Mouse (Mus musculus) brain, adult 2 months (tissue): ENCODE results near the gene Fbxo21.

ENCODE experiments used
- DNase-seq: peaks from one replicate; pipeline ENCODE4 v3.0.0; 2011; ENCODE audit warnings: low read depth, low spot score

The Fbxo21 gene

DNA sequence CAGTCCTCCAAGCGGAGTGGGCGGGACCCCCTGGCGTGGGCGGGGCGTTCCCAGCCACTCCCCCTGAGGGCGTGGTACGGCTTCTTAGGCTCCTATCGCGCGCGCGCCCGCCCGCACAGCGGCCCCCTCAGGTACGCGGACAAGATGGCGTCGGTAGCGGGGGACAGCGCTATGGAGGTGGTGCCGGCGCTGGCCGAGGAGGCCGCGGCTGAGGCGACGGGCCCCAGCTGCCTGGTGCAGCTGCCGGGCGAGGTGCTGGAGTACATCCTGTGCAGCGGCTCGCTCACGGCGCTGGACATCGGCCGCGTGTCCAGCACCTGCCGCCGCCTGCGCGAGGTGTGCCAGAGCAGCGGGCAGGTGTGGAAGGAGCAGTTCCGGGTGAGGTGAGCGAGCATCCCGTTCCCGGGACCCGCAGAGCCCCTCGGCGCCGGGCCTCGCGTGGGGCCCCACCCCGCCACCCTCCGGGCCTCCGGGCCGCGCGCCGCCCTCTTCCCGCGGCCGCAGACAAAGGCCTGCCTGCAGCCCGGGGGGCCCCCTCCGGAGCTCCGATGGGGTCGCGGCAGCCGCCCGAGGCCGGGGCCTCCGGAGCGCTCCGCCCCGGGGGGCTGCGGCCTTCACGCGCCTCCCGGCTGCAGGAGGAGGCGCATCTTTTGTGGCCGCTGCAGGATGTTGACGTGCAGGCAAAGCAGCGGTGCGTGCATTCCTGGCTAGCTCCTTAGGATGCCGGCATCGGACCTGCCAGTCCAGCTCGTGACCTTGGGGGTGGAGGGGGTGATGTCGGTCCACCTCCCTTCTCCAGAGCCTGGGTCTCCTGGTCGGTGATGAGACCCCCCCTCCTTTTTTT lies at the start of gene Fbxo21:
TSS of gene Fbxo21 (plus strand) at position 74 of the 844 bp plus-strand sequence.
- peak; percentile 98 for DNase-seq

DNA sequence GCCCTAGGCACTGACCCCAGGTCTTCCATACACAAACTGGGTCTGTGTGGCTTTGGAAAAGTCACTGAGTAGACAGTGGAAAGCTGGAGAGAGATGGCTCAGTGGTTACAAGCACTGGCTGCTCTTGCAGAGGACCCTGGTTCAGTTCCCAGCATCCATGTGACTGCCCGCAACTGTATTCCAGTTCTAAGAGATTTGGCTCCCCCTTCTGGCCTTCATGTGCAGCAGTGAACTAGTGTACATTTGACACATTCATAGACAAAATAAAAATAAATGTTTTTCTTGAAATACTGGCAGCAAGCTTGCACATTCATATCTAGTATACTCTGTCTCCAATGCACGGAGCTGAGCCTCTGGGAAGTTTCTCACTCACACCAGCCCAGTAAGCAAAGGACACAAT lies 48.0 kb upstream of the Fbxo21 start:
- no peak for DNase-seq

DNA sequence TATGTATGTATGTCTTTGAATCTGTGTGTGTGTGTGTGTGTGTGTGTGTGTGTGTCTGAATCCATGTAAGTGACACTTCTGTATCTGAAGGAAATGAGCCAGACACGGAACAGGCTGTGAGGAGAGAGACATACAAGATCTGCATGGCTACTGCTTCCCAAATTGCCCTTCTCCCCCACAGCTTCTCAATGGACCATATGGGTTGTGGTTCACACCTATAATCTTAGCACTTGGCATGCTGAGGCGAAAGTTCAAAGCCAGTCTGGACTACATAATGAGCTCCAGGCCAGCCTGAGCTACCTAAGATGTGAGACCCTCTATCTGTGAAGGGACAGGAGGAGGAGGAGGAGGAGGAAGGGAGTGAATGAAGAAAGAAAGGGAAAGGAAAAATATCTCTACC lies 44.3 kb upstream of the Fbxo21 start:
- DNase-seq: peak; percentile 52

DNA sequence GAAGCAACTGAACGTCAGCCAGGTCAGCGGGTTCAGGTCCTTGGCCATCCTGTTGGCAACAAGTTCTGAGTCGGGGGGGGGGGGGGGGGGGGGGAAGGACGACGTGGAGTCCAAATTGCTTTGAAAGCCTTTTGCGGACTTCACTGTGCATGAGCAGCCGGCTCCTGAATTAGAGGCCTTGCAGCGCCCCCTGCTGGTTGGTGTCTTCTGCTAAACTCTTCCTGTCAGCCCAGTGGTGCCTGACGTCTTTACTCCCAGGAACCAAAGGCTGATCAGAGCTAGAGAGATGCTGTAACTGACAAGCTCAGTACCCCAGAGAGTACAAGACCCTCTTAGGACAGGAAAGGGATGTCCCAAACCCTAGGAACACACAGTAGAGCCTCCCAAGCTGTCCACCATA lies 43.7 kb upstream of the Fbxo21 start:
- DNase-seq: peak; percentile 94

DNA sequence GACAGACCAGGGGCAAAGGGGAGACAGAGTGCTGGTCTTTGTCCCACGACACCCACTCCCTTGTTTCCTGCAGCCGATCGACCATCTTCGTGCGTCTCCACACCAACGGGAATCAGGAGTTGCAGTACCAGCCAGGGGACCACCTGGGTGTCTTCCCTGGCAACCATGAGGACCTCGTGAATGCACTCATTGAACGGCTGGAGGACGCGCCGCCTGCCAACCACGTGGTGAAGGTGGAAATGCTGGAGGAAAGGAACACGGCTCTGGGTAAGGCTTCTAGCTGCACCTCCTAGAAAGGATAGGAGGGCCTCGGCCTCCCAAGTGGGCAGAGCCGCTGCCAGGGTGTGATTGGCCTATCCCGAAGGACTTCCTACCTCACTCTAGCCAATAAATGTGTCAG lies 40.2 kb upstream of the Fbxo21 start:
- peak; percentile 24 for DNase-seq

DNA sequence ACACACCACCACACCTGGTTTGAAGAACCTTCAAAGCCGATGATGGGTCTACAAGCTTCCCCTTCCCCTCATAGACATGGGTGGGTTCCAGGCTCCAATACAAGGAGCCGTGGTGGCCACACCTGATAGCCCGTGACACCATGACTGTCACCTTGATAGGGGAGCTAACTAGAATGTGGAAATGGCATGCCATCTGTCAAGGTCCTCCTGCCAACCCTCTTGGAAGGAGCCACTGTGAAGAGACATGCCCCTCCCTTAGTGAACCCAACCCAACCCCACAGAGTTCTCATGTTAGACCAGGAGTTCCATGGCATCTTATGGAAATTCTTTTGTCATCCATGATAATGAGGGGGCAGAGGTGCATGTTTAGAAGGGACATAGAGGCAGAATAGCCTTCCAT lies 39.3 kb upstream of the Fbxo21 start:
- DNase-seq: peak; percentile 96

DNA sequence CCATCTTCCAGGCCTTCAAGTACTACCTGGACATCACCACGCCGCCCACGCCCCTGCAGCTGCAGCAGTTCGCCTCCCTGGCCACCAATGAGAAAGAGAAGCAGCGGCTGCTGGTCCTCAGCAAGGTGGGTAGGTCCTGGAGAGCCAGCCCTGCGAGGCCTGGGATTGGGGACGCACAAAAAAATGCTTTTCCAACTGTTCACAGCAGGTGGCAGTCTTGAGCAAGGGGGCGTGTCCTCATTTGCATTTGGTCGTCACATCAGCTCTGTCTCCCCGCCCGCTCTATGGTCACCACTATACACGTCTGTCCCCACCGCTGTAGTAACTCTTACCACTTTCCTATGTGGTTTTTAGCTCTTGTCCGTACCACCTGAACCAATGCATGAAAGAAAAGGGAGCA lies 38.3 kb upstream of the Fbxo21 start:
- DNase-seq: peak; percentile 40

DNA sequence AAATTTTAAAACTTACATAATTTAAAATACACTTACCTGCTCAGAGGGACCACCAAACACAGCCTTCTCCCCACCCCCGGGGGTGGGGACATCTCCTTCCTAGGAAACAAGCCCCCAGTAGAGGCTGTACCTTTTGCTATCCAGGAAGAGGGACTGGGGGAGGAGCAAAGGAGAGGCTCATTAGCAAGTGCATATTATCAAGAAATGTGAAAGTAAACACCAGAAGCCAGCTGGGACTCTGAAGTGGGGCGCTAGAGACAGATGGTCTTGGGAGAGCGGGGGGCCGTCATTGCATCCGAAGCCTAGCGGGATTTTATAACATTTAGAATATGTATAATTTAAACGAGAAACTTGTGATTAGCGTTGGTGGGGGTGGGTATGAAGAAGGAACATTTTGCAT lies 37.1 kb upstream of the Fbxo21 start:
- peak; percentile 66 for DNase-seq

DNA sequence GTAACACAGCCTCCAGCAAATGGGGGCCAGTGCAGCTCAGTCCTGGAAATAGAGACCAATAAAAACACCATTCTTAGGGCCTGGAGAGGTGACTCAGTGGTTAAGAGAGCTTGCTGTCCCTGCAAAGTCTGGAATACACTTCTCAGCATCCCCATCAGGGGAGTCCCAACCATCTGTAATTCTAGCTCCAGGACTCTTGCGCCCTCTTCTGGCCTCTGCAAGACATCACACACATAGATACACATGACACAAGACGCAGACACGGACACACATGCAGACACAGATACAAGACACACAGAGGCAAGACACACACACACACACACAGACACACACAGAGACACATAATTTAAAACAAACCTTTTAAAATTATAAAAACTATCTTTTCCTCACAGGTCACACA lies 35.0 kb upstream of the Fbxo21 start:
- DNase-seq: peak; percentile 21

DNA sequence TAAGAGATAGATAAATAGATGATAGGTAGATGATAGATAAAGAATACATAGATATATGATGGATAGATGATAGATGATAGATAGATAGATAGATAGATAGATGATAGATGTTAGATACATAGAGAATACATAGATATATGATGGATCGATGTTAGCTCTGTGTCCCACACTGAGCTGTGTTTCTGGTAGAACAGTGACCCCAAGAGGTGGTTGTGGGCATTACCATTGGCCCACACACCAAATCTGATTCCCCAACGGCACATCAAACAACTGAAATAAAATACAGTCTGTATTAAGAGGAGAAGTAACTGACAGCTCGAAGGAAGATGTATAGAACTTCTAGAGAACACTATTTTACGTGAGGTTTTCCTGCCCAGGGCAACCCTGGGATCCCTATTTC lies 29.9 kb upstream of the Fbxo21 start:
- peak; percentile 71 for DNase-seq

DNA sequence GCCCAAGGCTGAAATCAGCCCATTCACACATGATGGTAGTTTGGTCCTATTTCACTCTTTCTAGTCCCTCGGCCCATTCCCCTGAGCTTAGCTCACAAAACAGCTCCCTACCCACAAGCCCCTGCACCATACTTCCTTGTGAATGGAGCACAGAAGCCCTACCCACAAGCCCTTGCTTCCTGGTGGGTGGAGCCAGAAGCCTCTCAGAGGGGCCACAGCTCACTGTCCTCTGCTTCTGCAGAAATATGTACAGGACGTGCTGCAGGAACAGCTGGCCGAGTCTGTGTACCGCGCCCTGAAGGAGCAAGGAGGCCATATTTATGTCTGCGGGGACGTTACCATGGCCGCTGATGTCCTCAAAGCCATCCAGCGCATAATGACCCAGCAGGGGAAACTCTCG lies 27.1 kb upstream of the Fbxo21 start:
- no peak for DNase-seq

DNA sequence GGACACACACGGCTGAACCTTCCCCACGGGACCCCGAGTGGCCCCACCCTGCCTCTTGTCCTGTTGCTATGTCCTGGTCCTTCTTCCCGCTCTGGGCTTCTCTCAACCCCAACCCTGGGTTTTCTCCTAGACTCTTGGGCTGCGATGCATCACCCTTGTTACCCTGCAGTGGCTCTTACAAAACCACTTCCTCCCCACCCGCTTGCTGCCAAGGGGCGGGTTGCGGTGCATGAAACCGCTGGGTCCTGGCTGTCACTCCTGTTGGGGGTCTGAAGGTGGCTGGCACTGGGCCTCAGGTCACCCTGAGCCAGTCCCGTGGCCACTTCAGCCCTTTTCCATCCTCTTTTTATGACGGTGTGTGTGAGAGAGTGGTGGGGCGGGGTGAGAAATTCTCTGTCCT lies 22.6 kb upstream of the Fbxo21 start:
- no peak for DNase-seq

DNA sequence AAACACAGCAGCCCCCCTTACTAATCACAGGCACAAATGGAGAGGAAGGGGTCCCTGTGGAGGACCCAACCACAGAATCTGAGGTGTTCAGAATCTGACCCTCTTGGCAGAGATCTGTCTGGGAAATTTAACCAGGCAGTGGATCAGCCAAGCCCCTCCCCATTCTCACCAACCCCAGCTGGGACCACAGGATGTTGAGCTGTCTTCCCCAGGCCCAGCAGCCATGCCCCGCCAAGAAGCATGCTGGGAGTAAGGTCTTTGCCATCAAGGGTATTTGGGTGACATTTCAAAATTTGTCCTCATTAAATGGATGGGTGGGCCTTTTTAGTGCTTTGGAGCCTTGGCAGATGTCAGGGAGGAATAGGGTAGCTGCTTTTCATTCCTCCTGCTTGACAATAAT lies 22.1 kb upstream of the Fbxo21 start:
- no peak for DNase-seq

DNA sequence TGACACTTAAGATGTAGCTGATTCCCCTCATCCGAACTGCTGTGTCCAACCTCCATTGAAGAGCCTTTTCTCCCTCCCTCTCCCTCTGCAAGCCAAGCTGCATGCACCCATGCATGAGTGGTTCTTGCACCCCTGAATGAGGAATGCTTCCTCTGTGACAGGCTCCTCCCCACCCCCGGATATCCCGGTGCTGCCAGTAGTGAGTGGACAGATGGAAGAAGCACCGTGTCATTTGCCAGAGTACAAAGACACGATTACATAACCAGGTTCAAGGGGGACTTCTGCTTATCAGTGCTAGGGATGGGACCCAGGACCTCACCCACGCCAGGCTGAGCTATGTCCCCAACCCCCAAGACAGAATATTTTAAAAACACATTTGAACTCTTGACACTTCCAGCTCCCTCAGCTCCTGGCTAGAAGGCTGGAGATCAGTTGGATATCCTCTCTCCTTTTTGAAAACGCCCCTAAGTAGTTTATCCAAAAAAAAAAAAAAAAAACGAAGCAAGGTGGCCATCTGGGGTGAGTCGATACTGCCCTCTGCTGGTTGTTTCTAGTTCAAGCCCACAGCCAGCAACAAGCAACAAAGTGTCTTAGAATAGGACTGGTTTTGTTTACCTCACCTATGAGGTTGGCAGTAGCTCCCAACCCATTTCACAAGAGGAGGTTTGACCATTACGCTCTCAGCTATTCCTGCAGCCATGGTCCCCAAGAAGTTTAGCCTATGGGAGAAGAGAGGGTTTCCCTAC lies 20.7 kb upstream of the Fbxo21 start:
- peak; percentile 85 for DNase-seq

DNA sequence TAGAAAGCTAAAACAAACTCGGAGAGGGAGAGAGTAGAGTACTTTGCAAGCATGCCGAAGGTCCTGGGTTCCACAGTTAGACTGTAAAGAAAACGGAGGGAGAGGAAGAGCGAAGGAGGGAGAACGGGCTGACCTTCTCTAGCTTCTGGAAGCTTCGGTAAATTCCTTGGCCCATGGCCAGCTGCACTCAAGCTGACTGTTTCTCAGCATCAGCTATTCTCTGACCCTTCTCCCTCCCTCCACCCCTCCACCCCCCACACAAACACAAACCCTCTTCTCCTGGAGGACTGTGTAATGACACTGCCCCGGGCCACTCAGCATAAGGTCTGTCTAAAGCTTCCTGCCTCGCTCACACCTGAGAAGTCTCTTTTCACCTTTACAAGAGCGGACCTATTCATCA lies 11.8 kb upstream of the Fbxo21 start:
- DNase-seq: no peak

DNA sequence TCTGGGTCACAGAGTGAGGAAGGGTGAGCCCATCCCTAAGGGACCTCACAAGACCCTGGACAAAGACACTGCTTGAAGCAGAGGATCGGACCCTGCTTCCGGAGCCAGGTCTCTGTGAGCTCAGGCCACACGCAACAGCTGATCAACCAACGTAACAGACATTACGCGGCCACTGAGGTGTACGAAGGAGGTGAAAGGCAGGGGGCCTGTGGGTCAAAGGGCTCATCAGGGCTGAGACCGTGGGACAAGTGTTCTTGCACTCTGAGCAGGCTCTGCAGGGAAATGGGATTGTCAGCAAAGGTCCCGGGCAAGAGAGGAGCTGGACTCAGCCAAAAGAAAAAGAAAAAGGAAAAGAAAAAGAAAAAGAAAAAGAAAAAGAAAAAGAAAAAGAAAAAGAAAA lies 9.6 kb upstream of the Fbxo21 start:
- no peak for DNase-seq

DNA sequence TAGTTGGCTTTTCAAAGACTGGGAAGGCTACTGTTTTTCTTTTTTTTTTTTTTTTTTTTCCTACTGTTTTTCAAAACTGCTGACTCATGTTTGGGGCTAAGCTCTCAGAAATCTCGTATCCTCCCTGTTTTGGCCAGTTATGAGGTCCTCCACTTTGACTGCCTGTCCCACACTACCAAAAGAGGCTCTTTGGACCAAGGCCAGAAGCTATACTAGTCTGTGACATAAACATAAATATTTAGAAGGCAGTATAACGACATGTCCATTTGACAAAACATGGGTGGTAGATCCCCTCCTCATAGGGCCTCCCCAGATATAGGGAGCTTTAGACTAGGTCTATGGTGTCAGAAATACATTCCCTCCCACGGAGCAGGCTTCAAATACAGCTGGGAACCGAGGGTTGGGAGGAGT lies 8.9 kb upstream of the Fbxo21 start:
- no peak for DNase-seq

DNA sequence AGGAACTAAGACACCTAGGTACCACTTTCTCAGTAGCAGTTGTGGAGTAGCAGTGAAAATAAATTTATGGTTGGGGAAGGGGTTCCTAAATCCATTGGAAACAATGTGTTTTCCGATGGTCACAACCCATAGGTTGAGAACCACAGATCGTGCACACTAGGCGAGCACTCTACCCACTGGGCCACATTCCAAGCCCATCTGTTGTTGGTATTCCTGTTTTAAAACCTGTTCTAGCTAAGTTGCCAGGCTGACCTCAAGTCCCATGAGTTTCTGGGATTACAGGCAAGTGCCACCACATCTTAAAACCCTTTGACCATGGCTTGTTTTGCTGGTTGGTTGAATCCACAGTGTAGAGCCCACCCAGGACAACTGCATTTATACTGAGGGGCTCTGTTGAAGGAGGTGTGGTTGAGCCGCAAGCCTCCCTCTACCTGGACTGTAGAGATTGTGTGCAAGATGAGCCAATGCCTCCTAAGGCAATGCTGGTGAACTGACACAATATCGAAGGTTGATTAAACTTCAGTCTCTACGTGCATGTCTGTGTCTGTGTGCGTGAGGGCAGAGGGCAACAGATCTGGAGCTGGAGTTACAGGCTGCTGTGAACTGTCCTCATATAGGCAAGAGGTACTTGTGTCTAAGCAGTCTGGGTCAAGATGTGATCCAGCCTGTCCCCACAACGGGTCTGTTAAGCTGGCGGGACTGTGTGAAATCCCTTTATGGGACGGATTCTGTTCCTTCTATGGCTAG lies 6.7 kb upstream of the Fbxo21 start:
- peak; percentile 84 for DNase-seq

DNA sequence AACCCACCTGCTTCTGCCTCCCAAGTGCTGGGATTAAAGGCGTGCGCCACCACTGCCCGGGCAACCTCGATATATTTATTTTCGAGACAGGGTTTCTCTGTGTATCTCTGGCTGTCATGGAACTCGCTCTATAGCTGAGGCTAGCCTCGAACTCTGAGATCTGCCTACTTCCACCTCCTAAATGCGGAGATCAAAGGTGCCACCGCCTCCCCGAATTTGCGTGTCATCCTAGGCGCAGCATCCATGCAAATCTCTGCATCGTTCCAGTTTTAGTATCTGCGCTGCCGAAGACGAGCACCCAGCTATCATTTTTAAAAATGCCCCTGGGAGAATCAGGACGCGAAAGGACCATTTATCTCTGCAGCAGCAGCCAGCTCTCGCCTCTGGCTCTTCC lies 270 bp upstream of the Fbxo21 start:
- DNase-seq: no peak

DNA sequence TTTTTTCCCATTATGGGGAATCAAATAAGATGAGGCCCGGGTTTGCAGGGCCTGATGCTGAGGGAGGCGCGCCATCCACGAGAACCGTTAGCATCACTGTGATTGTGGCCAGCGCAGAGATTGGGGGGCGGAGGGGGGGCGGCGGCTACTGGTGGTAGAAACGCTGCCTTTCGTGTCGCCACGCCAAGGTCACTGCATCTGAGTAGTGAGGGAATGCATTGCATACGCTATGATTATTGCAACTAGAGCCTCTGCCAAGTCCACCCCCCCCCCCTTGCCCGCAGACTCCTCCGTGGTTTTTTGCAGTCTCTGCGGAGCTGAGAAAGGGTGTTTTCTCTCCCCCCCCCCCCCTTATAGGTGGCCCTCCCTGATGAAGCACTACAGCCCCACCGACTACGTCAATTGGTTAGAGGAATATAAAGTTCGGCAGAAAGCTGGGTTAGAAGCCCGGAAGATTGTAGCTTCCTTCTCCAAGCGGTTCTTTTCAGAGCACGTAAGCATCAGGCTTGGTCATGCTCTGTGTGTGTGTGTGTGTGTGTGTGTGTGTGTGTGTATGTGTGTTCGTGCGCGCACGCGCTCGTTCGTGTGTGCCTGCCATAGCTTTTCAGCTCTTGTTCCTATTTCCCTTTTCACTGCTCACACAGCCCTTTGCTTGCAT lies 1.1 kb downstream of the Fbxo21 start:
- DNase-seq: peak; percentile 75

DNA sequence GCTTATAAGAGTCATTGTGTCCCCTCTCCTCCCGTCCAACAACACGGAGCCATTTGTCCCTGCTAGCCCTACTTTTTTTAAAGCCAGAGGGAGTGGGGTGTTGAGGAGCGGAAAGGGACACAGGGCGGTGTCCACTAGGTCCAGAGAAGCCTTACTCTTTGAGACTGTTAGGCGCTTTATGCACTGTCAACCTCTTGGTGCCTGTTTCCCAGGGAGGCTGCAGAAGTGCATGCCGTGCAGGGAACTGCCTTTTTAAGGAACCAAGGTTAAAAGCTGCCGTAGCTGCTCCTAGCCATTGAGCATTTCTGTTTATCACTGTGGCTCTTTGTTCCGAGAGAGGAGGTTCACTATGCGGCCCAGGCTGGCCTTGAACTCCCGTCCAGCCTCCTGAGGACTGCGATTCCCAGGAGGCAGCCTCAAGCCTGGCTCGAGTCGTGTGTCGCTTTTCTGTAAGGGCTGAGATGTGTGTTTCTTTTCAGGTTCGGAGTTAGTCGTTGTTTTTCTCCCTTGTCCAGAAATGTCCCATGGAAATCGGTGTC lies 1.7 kb downstream of the Fbxo21 start:
- no peak for DNase-seq

DNA sequence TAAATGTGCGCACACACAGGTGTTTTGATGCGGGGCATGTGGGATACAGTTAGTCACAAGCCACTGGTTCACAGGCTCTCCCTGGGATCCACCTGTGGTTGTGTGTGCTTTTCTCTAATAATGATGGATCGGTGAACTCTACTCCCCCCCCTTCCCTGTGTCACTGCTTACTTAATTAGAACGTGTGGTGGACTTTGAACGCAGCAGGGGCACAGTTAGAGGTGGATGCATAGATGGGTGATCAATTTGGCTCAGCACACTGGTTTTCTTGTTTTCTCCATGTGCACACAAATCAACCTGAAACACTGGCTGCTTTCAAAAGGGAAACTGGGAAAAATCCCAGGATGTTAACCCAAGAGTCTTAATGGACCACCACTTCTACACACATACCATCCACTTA lies 2.6 kb downstream of the Fbxo21 start:
- DNase-seq: no peak
